Mouse (Mus musculus): ENCODE data around the gene 1700093K21Rik. TPM values are rescaled to one million over a fixed set of nuclear protein-coding genes. Genes with fewer than 3 reads are reported as not detected.

Gene 1700093K21Rik
- polyA plus RNA-seq, 1 experiment from 2014 or later = not detected

DNA sequence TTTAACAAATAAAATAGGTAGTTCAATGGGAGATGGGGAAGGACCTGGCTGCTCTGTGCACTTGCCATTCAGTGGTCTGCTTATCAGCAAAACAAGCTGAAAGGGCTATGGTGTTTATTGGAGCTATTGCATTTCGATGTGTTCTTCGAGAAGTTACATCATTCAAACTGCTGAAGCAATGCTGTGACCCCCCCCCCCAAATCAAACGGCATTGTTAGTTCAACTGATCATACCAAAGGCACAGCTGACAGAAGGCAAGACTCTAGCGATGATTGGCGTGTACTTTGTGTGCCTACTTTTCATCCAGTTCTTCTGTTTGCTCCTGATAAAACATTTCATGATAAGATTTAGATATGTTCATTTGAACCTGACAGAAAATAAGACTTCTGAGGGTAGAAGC, 22.3 kb downstream of the 1700093K21Rik start:
- no peaks in the 10 kb centered on the region for H3K27me3 ChIP-seq (ENCODE audit: control insufficient read depth, insufficient read depth, low read length)
- peak overlapping the region; percentile 32 for H3K9ac ChIP-seq (ENCODE audit: low read length)
- H3K36me3 ChIP-seq (ENCODE audit: control insufficient read depth, insufficient read depth, low read length) = peaks cover 7% of the 10 kb centered on the region; the same call in 1 of the 2 replicates
- H3K4me2 ChIP-seq = peak overlapping the region; percentile 35
- WGBS = 59% methylated on average over 5 of the region's 5 CpGs
- no peak for ATAC-seq (ENCODE audit: low FRiP score)
- DNase-seq (ENCODE audit: low spot score, missing footprints) = peak; percentile 92
- H3K27ac ChIP-seq (ENCODE audit: low read depth, low read length) = peak overlapping the region; percentile 52
- H3K9me3 ChIP-seq (ENCODE audit: control insufficient read depth, low read length) = no peaks in the 10 kb centered on the region
- peaks cover 21% of the 10 kb centered on the region for H3K4me1 ChIP-seq (ENCODE audit: control insufficient read depth, insufficient read depth, low read length)
- H3K4me3 ChIP-seq (ENCODE audit: low read depth, low read length) = peak overlapping the region; percentile 79; the same call in 1 of the 2 replicates

DNA sequence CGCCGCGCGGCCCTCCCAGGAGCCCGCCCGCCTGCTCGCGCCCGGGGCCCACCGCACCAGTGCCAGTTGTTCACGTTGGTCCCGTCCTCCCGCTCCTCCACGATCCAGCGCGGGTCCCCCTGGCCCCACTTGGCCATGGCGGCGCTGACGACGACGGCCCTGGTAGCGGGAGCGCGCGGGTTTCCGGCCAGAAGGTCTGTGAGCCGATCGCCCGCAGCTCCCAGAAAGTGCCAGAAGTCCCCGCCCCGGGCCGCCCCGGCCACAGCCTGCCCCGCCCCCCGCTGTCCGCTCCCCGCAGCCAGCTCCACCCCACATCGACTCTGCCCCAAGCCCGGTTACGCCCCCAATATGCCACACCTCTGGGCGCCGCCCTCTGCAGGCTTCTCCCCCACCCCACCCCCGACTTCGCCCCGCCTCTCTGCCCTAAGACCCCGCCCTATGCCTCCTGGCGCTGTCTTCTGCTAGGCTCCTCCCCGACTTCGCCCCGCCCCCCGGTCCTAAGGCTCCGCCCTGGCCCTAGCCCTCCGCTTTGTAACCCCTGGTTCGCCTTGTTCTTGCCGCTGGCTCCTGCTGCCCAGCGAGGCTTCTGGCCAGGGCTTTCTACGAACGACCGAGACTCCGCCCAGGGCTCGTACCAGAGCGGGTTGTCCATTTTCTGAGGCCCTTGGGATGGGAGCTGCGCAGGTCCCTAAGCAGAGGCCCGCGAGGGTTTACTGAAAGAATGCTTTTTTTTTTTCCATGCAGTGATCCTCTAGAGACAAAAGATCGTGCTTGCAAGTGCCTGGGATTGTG, 23.0 kb downstream of the 1700093K21Rik start, which contains the start of gene Ahsa2:
TSS of gene Ahsa2 (minus strand) at position 313 of the 792 bp plus-strand sequence.
- H3K4me3 ChIP-seq (ENCODE audit: low read depth, low read length) = peak within 1 kb of the TSS; percentile 79
- ATAC-seq (ENCODE audit: low FRiP score) (peak; percentile 94), DNase-seq (ENCODE audit: low spot score, missing footprints) (peak; percentile 100)
- H3K9me3 ChIP-seq (ENCODE audit: control insufficient read depth, low read length) = no peaks in the 10 kb centered on the region
- H3K4me2 ChIP-seq = peak within 1 kb of the TSS; percentile 74
- H3K36me3 ChIP-seq (ENCODE audit: control insufficient read depth, insufficient read depth, low read length) = peaks cover 14% of the 10 kb centered on the region
- H3K27me3 ChIP-seq (ENCODE audit: control insufficient read depth, insufficient read depth, low read length) = no peaks in the 10 kb centered on the region
- WGBS = under 1% methylated on average over 59 of the region's 66 CpGs
- H3K9ac ChIP-seq (ENCODE audit: low read length) = peak within 1 kb of the TSS; percentile 91
- H3K27ac ChIP-seq (ENCODE audit: low read depth, low read length) = peak within 1 kb of the TSS; percentile 94
- peaks cover 21% of the 10 kb centered on the region for H3K4me1 ChIP-seq (ENCODE audit: control insufficient read depth, insufficient read depth, low read length)

DNA sequence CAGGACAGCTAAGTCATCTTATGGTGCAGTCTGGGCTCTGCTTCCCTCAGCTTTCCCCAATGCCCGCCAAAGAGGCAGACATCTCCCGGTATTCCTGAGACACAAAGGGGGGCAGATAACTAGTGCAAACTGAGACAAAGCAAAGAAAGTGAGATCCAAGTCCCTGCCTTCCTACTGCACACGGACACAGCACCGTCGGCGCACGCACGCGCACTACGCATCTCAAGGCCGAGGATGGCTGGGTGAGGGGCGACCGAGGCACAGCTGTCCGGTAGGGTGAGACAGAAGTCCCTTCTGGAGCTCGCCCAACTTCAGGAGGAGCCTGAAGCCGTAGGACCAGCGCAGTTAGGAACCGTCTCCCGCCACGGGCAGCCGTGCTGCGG, 23.6 kb downstream of the 1700093K21Rik start:
- H3K36me3 ChIP-seq (ENCODE audit: control insufficient read depth, insufficient read depth, low read length) = peaks cover 19% of the 10 kb centered on the region
- DNase-seq (ENCODE audit: low spot score, missing footprints) (peak; percentile 97), ATAC-seq (ENCODE audit: low FRiP score) (peak; percentile 85)
- peak overlapping the region; percentile 79 for H3K4me3 ChIP-seq (ENCODE audit: low read depth, low read length)
- peak overlapping the region; percentile 91 for H3K9ac ChIP-seq (ENCODE audit: low read length)
- H3K27me3 ChIP-seq (ENCODE audit: control insufficient read depth, insufficient read depth, low read length) = no peaks in the 10 kb centered on the region
- peaks cover 21% of the 10 kb centered on the region for H3K4me1 ChIP-seq (ENCODE audit: control insufficient read depth, insufficient read depth, low read length)
- 0% methylated on average over 21 of the region's 22 CpGs for WGBS
- peak overlapping the region; percentile 74 for H3K4me2 ChIP-seq
- H3K27ac ChIP-seq (ENCODE audit: low read depth, low read length) = peak overlapping the region; percentile 94
- H3K9me3 ChIP-seq (ENCODE audit: control insufficient read depth, low read length) = no peaks in the 10 kb centered on the region

DNA sequence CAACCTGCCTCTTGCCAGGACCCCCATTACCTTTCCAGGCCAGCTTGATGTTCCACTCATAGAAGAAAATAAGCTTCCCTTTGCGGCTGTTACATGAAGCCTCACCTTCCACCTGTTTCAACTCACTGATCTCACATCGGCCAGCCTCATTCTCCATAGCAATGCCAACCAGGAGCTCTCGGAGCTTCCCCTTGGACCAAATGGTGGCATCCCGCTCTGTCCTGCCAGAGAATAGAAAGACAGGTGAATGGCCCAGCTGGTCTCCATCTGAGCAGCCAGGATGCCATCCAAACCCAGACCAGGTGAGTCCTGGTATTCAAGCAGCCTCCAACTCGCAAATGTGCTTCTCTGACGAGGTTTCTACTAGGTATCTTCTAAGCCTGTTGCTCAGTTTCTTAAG, 24.3 kb downstream of the 1700093K21Rik start:
- Histone ChIP-seq H3K4me3 (ENCODE audit: low read depth, low read length) (peak overlapping the region; percentile 79), H3K9ac (ENCODE audit: low read length) (peak overlapping the region; percentile 91), H3K4me2 (peak overlapping the region; percentile 74), H3K36me3 (ENCODE audit: control insufficient read depth, insufficient read depth, low read length) (peaks cover 23% of the 10 kb centered on the region), H3K27me3 (ENCODE audit: control insufficient read depth, insufficient read depth, low read length) (no peaks in the 10 kb centered on the region), H3K4me1 (ENCODE audit: control insufficient read depth, insufficient read depth, low read length) (peaks cover 21% of the 10 kb centered on the region), H3K27ac (ENCODE audit: low read depth, low read length) (no peak overlapping the region), H3K9me3 (ENCODE audit: control insufficient read depth, low read length) (no peaks in the 10 kb centered on the region)
- peak; percentile 83 for DNase-seq (ENCODE audit: low spot score, missing footprints)
- WGBS = 55% methylated on average over 6 of the region's 6 CpGs
- ATAC-seq (ENCODE audit: low FRiP score) = no peak

DNA sequence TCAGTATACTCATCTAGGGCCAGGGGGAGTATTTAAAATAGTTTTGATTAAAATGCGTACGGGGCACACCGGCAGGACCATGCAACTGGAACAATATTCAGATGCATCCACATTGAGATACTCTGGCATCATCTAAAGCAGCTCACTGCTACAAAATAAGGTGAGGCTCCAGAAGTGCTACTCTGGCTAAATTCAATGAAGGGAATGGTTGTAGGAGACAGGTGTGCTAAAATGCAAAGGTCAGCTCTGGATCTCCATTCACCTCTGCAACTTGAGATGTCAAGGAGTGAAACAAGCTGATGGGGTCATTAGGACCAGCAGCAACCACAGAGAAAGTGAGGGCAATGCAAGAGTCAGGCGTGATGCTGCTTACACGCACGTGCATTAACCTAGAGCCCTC, 25.7 kb downstream of the 1700093K21Rik start:
- WGBS = 95% methylated on average over 6 of the region's 6 CpGs
- H3K4me1 ChIP-seq (ENCODE audit: control insufficient read depth, insufficient read depth, low read length) = peaks cover 21% of the 10 kb centered on the region
- DNase-seq (ENCODE audit: low spot score, missing footprints) (peak; percentile 81), ATAC-seq (ENCODE audit: low FRiP score) (no peak)
- H3K36me3 ChIP-seq (ENCODE audit: control insufficient read depth, insufficient read depth, low read length) = peaks cover 29% of the 10 kb centered on the region
- no peaks in the 10 kb centered on the region for H3K9me3 ChIP-seq (ENCODE audit: control insufficient read depth, low read length)
- H3K4me3 ChIP-seq (ENCODE audit: low read depth, low read length) = no peak overlapping the region
- no peaks in the 10 kb centered on the region for H3K27me3 ChIP-seq (ENCODE audit: control insufficient read depth, insufficient read depth, low read length)
- 0 out of 2 replicates have a peak overlapping the region, but pooled peaks have one; percentile 9 for H3K9ac ChIP-seq (ENCODE audit: low read length)
- H3K4me2 ChIP-seq = no peak overlapping the region; the same call in 1 of the 2 replicates
- H3K27ac ChIP-seq (ENCODE audit: low read depth, low read length) = no peak overlapping the region

DNA sequence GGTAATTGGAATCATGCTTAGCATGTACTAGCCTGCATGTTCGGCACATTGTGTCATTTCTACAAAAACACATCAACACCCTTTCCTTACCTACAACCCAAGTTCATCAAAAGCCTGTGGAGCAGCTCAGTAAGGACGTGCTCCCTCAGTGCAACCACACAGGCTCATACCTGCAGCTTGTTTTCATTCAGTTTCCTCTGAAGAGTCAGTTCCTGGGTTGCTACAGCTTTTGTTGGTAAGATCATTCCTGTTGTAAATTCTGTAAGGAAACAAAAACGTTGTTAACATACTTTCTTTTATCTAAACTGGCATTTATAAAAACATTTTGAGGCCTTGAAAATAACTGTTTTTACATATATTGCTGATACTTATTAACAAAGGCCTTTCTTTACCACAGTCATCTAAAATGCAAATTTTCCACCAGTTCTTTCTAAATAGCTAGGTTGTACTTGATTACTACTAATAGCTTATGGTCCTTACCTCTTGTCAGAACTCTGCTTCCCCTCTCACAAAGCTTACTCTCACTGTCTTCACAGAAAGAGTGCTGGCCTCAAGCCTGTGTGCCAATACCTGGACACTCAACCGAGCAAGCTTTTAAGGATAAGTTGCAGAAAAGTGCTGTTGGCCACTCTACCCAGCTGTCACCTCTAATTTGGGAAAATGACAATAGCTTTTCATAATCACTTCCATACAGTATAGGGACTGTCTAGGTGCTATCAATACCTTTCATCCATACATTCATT, 28.7 kb downstream of the 1700093K21Rik start:
- no peaks in the 10 kb centered on the region for H3K9me3 ChIP-seq (ENCODE audit: control insufficient read depth, low read length)
- no peak overlapping the region for H3K27ac ChIP-seq (ENCODE audit: low read depth, low read length)
- DNase-seq (ENCODE audit: low spot score, missing footprints) (peak; percentile 81), ATAC-seq (ENCODE audit: low FRiP score) (no peak)
- peaks cover 18% of the 10 kb centered on the region for H3K4me1 ChIP-seq (ENCODE audit: control insufficient read depth, insufficient read depth, low read length)
- no peak overlapping the region for H3K9ac ChIP-seq (ENCODE audit: low read length)
- H3K36me3 ChIP-seq (ENCODE audit: control insufficient read depth, insufficient read depth, low read length) = peaks cover 37% of the 10 kb centered on the region
- no peaks in the 10 kb centered on the region for H3K27me3 ChIP-seq (ENCODE audit: control insufficient read depth, insufficient read depth, low read length)
- WGBS = 90% methylated on average over 4 of the region's 4 CpGs
- no peak overlapping the region for H3K4me3 ChIP-seq (ENCODE audit: low read depth, low read length)
- no peak overlapping the region for H3K4me2 ChIP-seq

DNA sequence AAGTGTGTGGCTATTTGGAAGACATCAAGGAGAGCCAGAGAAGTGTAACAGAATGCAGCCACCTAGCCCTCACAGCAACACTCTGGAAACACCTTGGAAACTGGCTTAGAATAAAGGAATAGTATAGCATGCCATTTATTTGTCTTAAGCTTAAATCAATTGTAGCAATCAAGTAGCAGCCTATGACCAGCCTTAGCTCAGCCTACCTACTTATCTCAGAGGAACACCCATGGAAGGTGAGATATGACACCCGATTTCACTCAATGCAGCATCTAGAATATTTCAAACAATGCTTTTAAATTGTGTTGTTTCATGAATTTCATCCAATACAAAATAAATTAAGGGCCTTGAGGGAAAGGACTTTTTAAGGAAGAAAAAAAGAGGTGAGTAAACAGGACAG, 31.0 kb downstream of the 1700093K21Rik start:
- Histone ChIP-seq H3K27me3 (ENCODE audit: control insufficient read depth, insufficient read depth, low read length) (no peaks in the 10 kb centered on the region), H3K9me3 (ENCODE audit: control insufficient read depth, low read length) (no peaks in the 10 kb centered on the region), H3K36me3 (ENCODE audit: control insufficient read depth, insufficient read depth, low read length) (peaks cover 39% of the 10 kb centered on the region), H3K27ac (ENCODE audit: low read depth, low read length) (no peak overlapping the region), H3K4me2 (no peak overlapping the region), H3K9ac (ENCODE audit: low read length) (no peak overlapping the region), H3K4me3 (ENCODE audit: low read depth, low read length) (no peak overlapping the region), H3K4me1 (ENCODE audit: control insufficient read depth, insufficient read depth, low read length) (no peaks in the 10 kb centered on the region)
- 84% methylated on average over 1 of the region's 1 CpGs for WGBS
- DNase-seq (ENCODE audit: low spot score, missing footprints) (peak; percentile 45), ATAC-seq (ENCODE audit: low FRiP score) (no peak)
